11 mouse cellular contexts compared by ENCODE assay signal in the genomic region with DNA sequence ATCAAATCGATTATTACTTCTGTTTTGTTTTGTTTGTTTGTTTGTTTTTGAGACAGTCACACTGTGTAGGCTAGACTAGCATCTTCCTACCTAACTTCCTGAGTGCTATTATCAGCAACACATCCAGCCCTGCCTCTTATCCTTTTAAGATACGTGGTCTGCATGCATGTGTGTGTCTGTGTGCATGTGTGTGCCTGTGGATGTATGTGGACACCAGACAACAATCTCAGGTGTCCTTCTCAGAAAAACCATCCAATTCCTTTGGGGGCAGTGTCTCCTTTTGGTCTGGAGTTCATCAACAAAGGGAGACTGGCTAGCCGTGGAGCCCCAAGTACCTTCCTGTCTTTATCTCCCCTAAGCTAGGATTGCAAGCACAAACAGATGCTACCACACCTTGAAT.
A peak's percentile ranks its signal among the peaks of the same experiment; 100 is the strongest.
DNase-seq lines count a peak whose midpoint lies in the region; ATAC-seq and TF ChIP-seq lines count a peak whose summit lies in the region.
"Had no signal": no experiment of that assay in that cellular context is flagged by ENCODE, and none has a peak within 500 bp of the region (broad histone marks: within the 10 kb centered on the region; RNA-seq: fewer than 3 reads in every experiment).

No protein-coding gene starts in this region.

- DNase-seq in heart, embryonic 10.5 days (ENCODE audit: low spot score), result no peak
- DNase-seq in heart, postnatal 25 days (ENCODE audit: low spot score), result no peak
- no peak for DNase-seq in liver, embryonic 11.5 days (ENCODE audit: low spot score)
- DNase-seq in liver, postnatal 0 days, result no peak
- DNase-seq in T-cell, adult 2 months (ENCODE audit: low spot score), result peak; percentile 4
- no peak for DNase-seq in urinary bladder, postnatal 10 days (ENCODE audit: low spot score)
- DNase-seq: left cerebral cortex, postnatal 4 days; lung, postnatal 36 days; spleen, adult 18-20 months had no signal

- ATAC-seq in liver, embryonic 11.5 days (replicated peaks; ENCODE audit: low FRiP score), result no peak
- ATAC-seq in liver, postnatal 0 days, result no peak
- no peak for ATAC-seq in megakaryocyte-erythroid progenitor cell, adult 5-6 weeks (replicated peaks; ENCODE audit: low FRiP score, low TSS enrichment, poor library complexity, severe bottlenecking)

- peaks cover 11% of the 10 kb centered on the region for H3K79me2 ChIP-seq in myocyte (ENCODE audit: control insufficient read depth, insufficient read depth)

- no peak for TF ChIP-seq POLR2A in myocyte (IDR thresholded peaks at IDR 0.05; ENCODE audit: insufficient read length, low read depth)

- no peaks in the 10 kb centered on the region for H3K36me3 ChIP-seq in heart, embryonic 10.5 days
- no peaks in the 10 kb centered on the region for H3K36me3 ChIP-seq in liver, embryonic 11.5 days (ENCODE audit: control insufficient read depth, insufficient read depth, low read length)
- no peaks in the 10 kb centered on the region for H3K36me3 ChIP-seq in liver, postnatal 0 days (replicated peaks; ENCODE audit: insufficient read depth, low read length)
- H3K36me3 ChIP-seq in myocyte (ENCODE audit: control insufficient read depth, insufficient read depth), result no peaks in the 10 kb centered on the region

- no peak for TF ChIP-seq CTCF in liver, postnatal 0 days (IDR thresholded peaks at IDR 0.05; ENCODE audit: low read depth)

- H3K27me3 ChIP-seq in heart, embryonic 10.5 days (ENCODE audit: insufficient read depth, poor library complexity, severe bottlenecking), result no peaks in the 10 kb centered on the region
- no peaks in the 10 kb centered on the region for H3K27me3 ChIP-seq in liver, embryonic 11.5 days (replicated peaks; ENCODE audit: control insufficient read depth, insufficient read depth, low read length)
- no peaks in the 10 kb centered on the region for H3K27me3 ChIP-seq in liver, postnatal 0 days (ENCODE audit: insufficient read depth, low read length)
- no peaks in the 10 kb centered on the region for H3K27me3 ChIP-seq in myocyte (ENCODE audit: control insufficient read depth, insufficient read depth, insufficient read length)

- H3K4me1 ChIP-seq in heart, embryonic 10.5 days, result peaks cover 43% of the 10 kb centered on the region
- H3K4me1 ChIP-seq in liver, embryonic 11.5 days (replicated peaks; ENCODE audit: control insufficient read depth, insufficient read depth, low read length), result peaks cover 30% of the 10 kb centered on the region
- H3K4me1 ChIP-seq in liver, postnatal 0 days (ENCODE audit: insufficient read depth), result peaks cover 29% of the 10 kb centered on the region

- no peak overlapping the region for H3K9ac ChIP-seq in liver, embryonic 11.5 days (ENCODE audit: low read depth, low read length)
- H3K9ac ChIP-seq in liver, postnatal 0 days (replicated peaks), result no peak overlapping the region

- WGBS in heart, embryonic 10.5 days, result 31% methylated on average over 3 of the region's 3 CpGs
- 41% methylated on average over 3 of the region's 3 CpGs for WGBS in liver, embryonic 11.5 days
- WGBS in liver, postnatal 0 days (ENCODE audit: insufficient replicate concordance), result 58% methylated on average over 3 of the region's 3 CpGs

- no peaks in the 10 kb centered on the region for H3K9me3 ChIP-seq in heart, embryonic 10.5 days
- no peaks in the 10 kb centered on the region for H3K9me3 ChIP-seq in liver, embryonic 11.5 days (ENCODE audit: control insufficient read depth, low read length)
- no peaks in the 10 kb centered on the region for H3K9me3 ChIP-seq in liver, postnatal 0 days (ENCODE audit: low read length)

- no peak for TF ChIP-seq EP300 in liver, postnatal 0 days (IDR thresholded peaks at IDR 0.05; ENCODE audit: low read depth)

- H3K27ac ChIP-seq in heart, embryonic 10.5 days, result peak overlapping the region; percentile 91
- H3K27ac ChIP-seq in liver, embryonic 11.5 days (ENCODE audit: low read depth, low read length), result 0 out of 2 replicates have a peak overlapping the region, but pooled peaks have one; percentile 79
- no peak overlapping the region for H3K27ac ChIP-seq in liver, postnatal 0 days (ENCODE audit: low read depth)

- intact Hi-C loops in heart, postnatal 25 days (cut with DNase I), result no loop called here

- H3K4me3 ChIP-seq in heart, embryonic 10.5 days, result no peak overlapping the region
- no peak overlapping the region for H3K4me3 ChIP-seq in liver, embryonic 11.5 days (ENCODE audit: low read depth, low read length)
- H3K4me3 ChIP-seq in liver, postnatal 0 days (ENCODE audit: low read depth, low read length), result no peak overlapping the region
- H3K4me3 ChIP-seq in myocyte, result no peak overlapping the region

- H3K4me2 ChIP-seq in liver, embryonic 11.5 days, result no peak overlapping the region
- H3K4me2 ChIP-seq in liver, postnatal 0 days (ENCODE audit: low read depth, low read length), result no peak overlapping the region
- H3K4me2 ChIP-seq in myocyte (ENCODE audit: low read depth), result peak overlapping the region; percentile 68

- H3ac ChIP-seq in myocyte (ENCODE audit: control insufficient read depth, insufficient read length), result no peak overlapping the region

TF ChIP-seq in myocyte, 11 proteins besides CTCF, POLR2A, EP300 and RAD21:
- no peak for TF ChIP-seq USF1 (IDR thresholded peaks at IDR 0.05; ENCODE audit: low read depth)
- no peak for TF ChIP-seq MAX (IDR thresholded peaks at IDR 0.05; ENCODE audit: low read depth)
- TF ChIP-seq TCF12 (IDR thresholded peaks at IDR 0.05; ENCODE audit: insufficient read depth, poor library complexity, severe bottlenecking), result no peak
- TF ChIP-seq MYOG (IDR thresholded peaks at IDR 0.05; ENCODE audit: control insufficient read depth in 1 of 3, insufficient read depth in 1 of 3, insufficient read length in 2 of 3, low read depth in 2 of 3), result no peak
- no peak for TF ChIP-seq CEBPB (IDR thresholded peaks at IDR 0.05; ENCODE audit: insufficient read depth, poor library complexity, severe bottlenecking)
- TF ChIP-seq POLR2AphosphoS2 (IDR thresholded peaks at IDR 0.05; ENCODE audit: insufficient read length, low read depth), result no peak
- no peak for TF ChIP-seq SRF (IDR thresholded peaks at IDR 0.05; ENCODE audit: control insufficient read depth, insufficient read length, low read depth)
- no peak for TF ChIP-seq REST (IDR thresholded peaks at IDR 0.05; ENCODE audit: insufficient read depth, insufficient read length)
- no peak for TF ChIP-seq TCF3 (IDR thresholded peaks at IDR 0.05; ENCODE audit: insufficient read length, low read depth)
- no peak for TF ChIP-seq E2F4 (IDR thresholded peaks at IDR 0.05; ENCODE audit: insufficient read depth)
- TF ChIP-seq MYOD1 (IDR thresholded peaks at IDR 0.05; ENCODE audit: control insufficient read depth in 1 of 3, insufficient read length in 2 of 3, low read depth in 2 of 3), result no peak
